Mouse (Mus musculus): ENCODE measurements around the gene Psmd11. TPM values are rescaled to one million over a fixed set of nuclear protein-coding genes. Genes with fewer than 3 reads are reported as not detected.

Psmd11 gene
- polyA plus RNA-seq, 1 experiment from 2014 or later: 383 TPM

GRCm38 (mm10) chr11:80482921-80483320 lies 54.5 kb downstream of the Psmd11 start:
- WGBS: 88% methylated on average over 7 of the region's 7 CpGs
- peaks cover 2% of the 10 kb centered on the region; the same call in 1 of the 2 replicates for H3K27me3 ChIP-seq (ENCODE audit: control insufficient read depth, insufficient read depth, low read length)
- H3K9ac ChIP-seq (ENCODE audit: low read depth, low read length): no peak overlapping the region
- ATAC-seq (ENCODE audit: low FRiP score) (no peak), DNase-seq (ENCODE audit: low spot score) (no peak)
- no peak overlapping the region for H3K4me3 ChIP-seq (ENCODE audit: low read depth, low read length)
- H3K4me2 ChIP-seq (replicated peaks; ENCODE audit: low read depth, low read length): no peak overlapping the region
- H3K36me3 ChIP-seq (ENCODE audit: control insufficient read depth, insufficient read depth, low read length): no peaks in the 10 kb centered on the region
- H3K27ac ChIP-seq (ENCODE audit: low read depth, low read length): no peak overlapping the region
- H3K4me1 ChIP-seq (replicated peaks; ENCODE audit: control insufficient read depth, insufficient read depth, low read length): peaks cover 9% of the 10 kb centered on the region
- H3K9me3 ChIP-seq (ENCODE audit: control insufficient read depth, low read length): no peaks in the 10 kb centered on the region

GRCm38 (mm10) chr11:80483536-80484067 lies 55.2 kb downstream of the Psmd11 start:
- H3K9ac ChIP-seq (ENCODE audit: low read depth, low read length): no peak overlapping the region
- no peaks in the 10 kb centered on the region for H3K36me3 ChIP-seq (ENCODE audit: control insufficient read depth, insufficient read depth, low read length)
- peak overlapping the region; percentile 20; the same call in 1 of the 2 replicates for H3K27ac ChIP-seq (ENCODE audit: low read depth, low read length)
- no peaks in the 10 kb centered on the region; the same call in 1 of the 2 replicates for H3K27me3 ChIP-seq (ENCODE audit: control insufficient read depth, insufficient read depth, low read length)
- H3K4me3 ChIP-seq (ENCODE audit: low read depth, low read length): no peak overlapping the region
- no peak for ATAC-seq (ENCODE audit: low FRiP score)
- 74% methylated on average over 6 of the region's 6 CpGs for WGBS
- DNase-seq (ENCODE audit: low spot score): no peak
- no peaks in the 10 kb centered on the region for H3K9me3 ChIP-seq (ENCODE audit: control insufficient read depth, low read length)
- H3K4me2 ChIP-seq (replicated peaks; ENCODE audit: low read depth, low read length): no peak overlapping the region
- peaks cover 9% of the 10 kb centered on the region for H3K4me1 ChIP-seq (replicated peaks; ENCODE audit: control insufficient read depth, insufficient read depth, low read length)

- Histone ChIP-seq H3K4me2 (replicated peaks; ENCODE audit: low read depth, low read length) (no peak overlapping the region), H3K27me3 (ENCODE audit: control insufficient read depth, insufficient read depth, low read length) (no peaks in the 10 kb centered on the region), H3K27ac (ENCODE audit: low read depth, low read length) (peak overlapping the region; percentile 20; the same call in 1 of the 2 replicates), H3K9me3 (ENCODE audit: control insufficient read depth, low read length) (no peaks in the 10 kb centered on the region), H3K4me1 (replicated peaks; ENCODE audit: control insufficient read depth, insufficient read depth, low read length) (peaks cover 9% of the 10 kb centered on the region), H3K36me3 (ENCODE audit: control insufficient read depth, insufficient read depth, low read length) (no peaks in the 10 kb centered on the region), H3K4me3 (ENCODE audit: low read depth, low read length) (no peak overlapping the region), H3K9ac (ENCODE audit: low read depth, low read length) (peak overlapping the region; percentile 34; the same call in 1 of the 2 replicates)
- no peak for DNase-seq (ENCODE audit: low spot score)
- peak; percentile 49 for ATAC-seq (ENCODE audit: low FRiP score)
- WGBS: 35% methylated on average over 12 of the region's 12 CpGs
Observed at GRCm38 (mm10) chr11:80484191-80484791, 55.9 kb downstream of the Psmd11 start.

GRCm38 (mm10) chr11:80485120-80485551 lies 56.7 kb downstream of the Psmd11 start:
- Histone ChIP-seq H3K9me3 (ENCODE audit: control insufficient read depth, low read length) (no peaks in the 10 kb centered on the region), H3K27ac (ENCODE audit: low read depth, low read length) (no peak overlapping the region), H3K4me3 (ENCODE audit: low read depth, low read length) (no peak overlapping the region), H3K9ac (ENCODE audit: low read depth, low read length) (no peak overlapping the region), H3K4me2 (replicated peaks; ENCODE audit: low read depth, low read length) (no peak overlapping the region), H3K36me3 (ENCODE audit: control insufficient read depth, insufficient read depth, low read length) (no peaks in the 10 kb centered on the region), H3K4me1 (replicated peaks; ENCODE audit: control insufficient read depth, insufficient read depth, low read length) (peaks cover 5% of the 10 kb centered on the region), H3K27me3 (ENCODE audit: control insufficient read depth, insufficient read depth, low read length) (no peaks in the 10 kb centered on the region)
- DNase-seq (ENCODE audit: low spot score) (no peak), ATAC-seq (ENCODE audit: low FRiP score) (no peak)
- 78% methylated on average over 8 of the region's 9 CpGs for WGBS

GRCm38 (mm10) chr11:80485622-80486206 lies 57.3 kb downstream of the Psmd11 start:
- Histone ChIP-seq H3K27me3 (ENCODE audit: control insufficient read depth, insufficient read depth, low read length) (no peaks in the 10 kb centered on the region), H3K27ac (ENCODE audit: low read depth, low read length) (no peak overlapping the region), H3K4me3 (ENCODE audit: low read depth, low read length) (no peak overlapping the region), H3K4me2 (replicated peaks; ENCODE audit: low read depth, low read length) (no peak overlapping the region), H3K36me3 (ENCODE audit: control insufficient read depth, insufficient read depth, low read length) (no peaks in the 10 kb centered on the region), H3K4me1 (replicated peaks; ENCODE audit: control insufficient read depth, insufficient read depth, low read length) (peaks cover 5% of the 10 kb centered on the region), H3K9ac (ENCODE audit: low read depth, low read length) (no peak overlapping the region), H3K9me3 (ENCODE audit: control insufficient read depth, low read length) (no peaks in the 10 kb centered on the region)
- 84% methylated on average over 10 of the region's 10 CpGs for WGBS
- ATAC-seq (ENCODE audit: low FRiP score) (no peak), DNase-seq (ENCODE audit: low spot score) (no peak)

- WGBS: 59% methylated on average over 15 of the region's 15 CpGs
- no peak overlapping the region for H3K27ac ChIP-seq (ENCODE audit: low read depth, low read length)
- peaks cover 5% of the 10 kb centered on the region for H3K4me1 ChIP-seq (replicated peaks; ENCODE audit: control insufficient read depth, insufficient read depth, low read length)
- no peak overlapping the region for H3K4me2 ChIP-seq (replicated peaks; ENCODE audit: low read depth, low read length)
- H3K9ac ChIP-seq (ENCODE audit: low read depth, low read length): no peak overlapping the region
- ATAC-seq (ENCODE audit: low FRiP score) (no peak), DNase-seq (ENCODE audit: low spot score) (no peak)
- H3K9me3 ChIP-seq (ENCODE audit: control insufficient read depth, low read length): no peaks in the 10 kb centered on the region
- H3K27me3 ChIP-seq (ENCODE audit: control insufficient read depth, insufficient read depth, low read length): no peaks in the 10 kb centered on the region
- no peaks in the 10 kb centered on the region for H3K36me3 ChIP-seq (ENCODE audit: control insufficient read depth, insufficient read depth, low read length)
- H3K4me3 ChIP-seq (ENCODE audit: low read depth, low read length): no peak overlapping the region
Observed at GRCm38 (mm10) chr11:80487904-80488587, 59.6 kb downstream of the Psmd11 start.

- Histone ChIP-seq H3K27me3 (ENCODE audit: control insufficient read depth, insufficient read depth, low read length) (no peaks in the 10 kb centered on the region), H3K4me1 (replicated peaks; ENCODE audit: control insufficient read depth, insufficient read depth, low read length) (peaks cover 2% of the 10 kb centered on the region), H3K36me3 (ENCODE audit: control insufficient read depth, insufficient read depth, low read length) (no peaks in the 10 kb centered on the region), H3K4me2 (replicated peaks; ENCODE audit: low read depth, low read length) (no peak overlapping the region), H3K27ac (ENCODE audit: low read depth, low read length) (no peak overlapping the region), H3K4me3 (ENCODE audit: low read depth, low read length) (no peak overlapping the region), H3K9me3 (ENCODE audit: control insufficient read depth, low read length) (no peaks in the 10 kb centered on the region), H3K9ac (ENCODE audit: low read depth, low read length) (no peak overlapping the region)
- no peak for ATAC-seq (ENCODE audit: low FRiP score)
- DNase-seq (ENCODE audit: low spot score): no peak
- 64% methylated on average over 12 of the region's 12 CpGs for WGBS
Observed at GRCm38 (mm10) chr11:80489172-80489881, 60.9 kb downstream of the Psmd11 start.

GRCm38 (mm10) chr11:80489882-80490196 lies 61.4 kb downstream of the Psmd11 start:
- Histone ChIP-seq H3K27ac (ENCODE audit: low read depth, low read length) (no peak overlapping the region), H3K9me3 (ENCODE audit: control insufficient read depth, low read length) (no peaks in the 10 kb centered on the region), H3K4me1 (replicated peaks; ENCODE audit: control insufficient read depth, insufficient read depth, low read length) (no peaks in the 10 kb centered on the region; the same call in 1 of the 2 replicates), H3K36me3 (ENCODE audit: control insufficient read depth, insufficient read depth, low read length) (no peaks in the 10 kb centered on the region), H3K4me2 (replicated peaks; ENCODE audit: low read depth, low read length) (no peak overlapping the region), H3K27me3 (ENCODE audit: control insufficient read depth, insufficient read depth, low read length) (no peaks in the 10 kb centered on the region), H3K9ac (ENCODE audit: low read depth, low read length) (no peak overlapping the region), H3K4me3 (ENCODE audit: low read depth, low read length) (no peak overlapping the region)
- DNase-seq (ENCODE audit: low spot score): no peak
- 70% methylated on average over 5 of the region's 5 CpGs for WGBS
- no peak for ATAC-seq (ENCODE audit: low FRiP score)
